Mouse (Mus musculus): ENCODE measurements around the gene Eif4e2.

The Eif4e2 gene

GRCm38 (mm10) chr1:87213735-87214704 lies at the start of gene Eif4e2:
Gene Eif4e2 (plus strand): TSS chr1:87213914.
- peak; percentile 89 to 92 for DNase-seq (ENCODE audit: low spot score in 2 of 2)

GRCm38 (mm10) chr1:87164164-87164795 lies 49.4 kb upstream of the Eif4e2 start:
- no peak for DNase-seq (ENCODE audit: low spot score in 2 of 2)

- DNase-seq (ENCODE audit: low spot score in 2 of 2), result no peak
Measured at GRCm38 (mm10) chr1:87164796-87165184, 48.9 kb upstream of the Eif4e2 start.

- DNase-seq (ENCODE audit: low spot score in 2 of 2), result no peak
Measured at GRCm38 (mm10) chr1:87170458-87170857, 43.3 kb upstream of the Eif4e2 start.

- DNase-seq (ENCODE audit: low spot score in 2 of 2), result no peak
Measured at GRCm38 (mm10) chr1:87171312-87171711, 42.4 kb upstream of the Eif4e2 start.

- no peak for DNase-seq (ENCODE audit: low spot score in 2 of 2)
Measured at GRCm38 (mm10) chr1:87172316-87172715, 41.4 kb upstream of the Eif4e2 start.

- DNase-seq (ENCODE audit: low spot score in 2 of 2), result peak; percentile 21 to 49
Measured at GRCm38 (mm10) chr1:87174006-87174955, 39.4 kb upstream of the Eif4e2 start.

GRCm38 (mm10) chr1:87175852-87176292 lies 37.8 kb upstream of the Eif4e2 start:
- DNase-seq (ENCODE audit: low spot score in 2 of 2), result no peak

- peak in 1 of 2 experiments; percentile 31 for DNase-seq (ENCODE audit: low spot score in 2 of 2)
Measured at GRCm38 (mm10) chr1:87180896-87181295, 32.8 kb upstream of the Eif4e2 start.

- no peak for DNase-seq (ENCODE audit: low spot score in 2 of 2)
Measured at GRCm38 (mm10) chr1:87183013-87183412, 30.7 kb upstream of the Eif4e2 start, which contains the start of gene Prss56. Gene Prss56 (plus strand): TSS chr1:87183313.

- no peak for DNase-seq (ENCODE audit: low spot score in 2 of 2)
Measured at GRCm38 (mm10) chr1:87183998-87184750, 29.5 kb upstream of the Eif4e2 start.

GRCm38 (mm10) chr1:87184751-87185139 lies 29.0 kb upstream of the Eif4e2 start:
- peak; percentile 38 to 70 for DNase-seq (ENCODE audit: low spot score in 2 of 2)

GRCm38 (mm10) chr1:87185526-87185925 lies 28.2 kb upstream of the Eif4e2 start:
- DNase-seq (ENCODE audit: low spot score in 2 of 2), result no peak

- no peak for DNase-seq (ENCODE audit: low spot score in 2 of 2)
Measured at GRCm38 (mm10) chr1:87186261-87187036, 27.3 kb upstream of the Eif4e2 start.

- DNase-seq (ENCODE audit: low spot score in 2 of 2), result peak in 1 of 2 experiments; percentile 43
Measured at GRCm38 (mm10) chr1:87187037-87187355, 26.7 kb upstream of the Eif4e2 start.

GRCm38 (mm10) chr1:87190429-87190828 lies 23.3 kb upstream of the Eif4e2 start, which contains the start of gene Chrnd:
Gene Chrnd (plus strand): TSS chr1:87190607.
- DNase-seq (ENCODE audit: low spot score in 2 of 2), result no peak

GRCm38 (mm10) chr1:87197296-87197695 lies 16.4 kb upstream of the Eif4e2 start:
- no peak for DNase-seq (ENCODE audit: low spot score in 2 of 2)

GRCm38 (mm10) chr1:87198119-87199065 lies 15.3 kb upstream of the Eif4e2 start:
- DNase-seq (ENCODE audit: low spot score in 2 of 2), result no peak

GRCm38 (mm10) chr1:87200811-87201210 lies 12.9 kb upstream of the Eif4e2 start:
- no peak for DNase-seq (ENCODE audit: low spot score in 2 of 2)
